Mouse (Mus musculus): ENCODE data around the gene Nop9. TPM values are rescaled to one million over a fixed set of nuclear protein-coding genes. Genes with fewer than 3 reads are reported as not detected.

Nop9 gene
- total RNA-seq, 1 experiment: 30.0 TPM

- Histone ChIP-seq H3K4me3 (ENCODE audit: insufficient read depth in 1 of 2, low read depth in 1 of 2, low read length in 2 of 2, poor library complexity in 1 of 2, severe bottlenecking in 1 of 2) (no peak overlapping the region), H3K27ac (ENCODE audit: insufficient read depth, low read depth, low read length, poor library complexity, severe bottlenecking) (no peak overlapping the region), H3K9me3 (ENCODE audit: control insufficient read depth, insufficient read depth, low read depth, low read length) (no peaks in the 10 kb centered on the region), H3K4me1 (ENCODE audit: control insufficient read depth in 2 of 2, insufficient read depth in 2 of 2, low read length in 2 of 2, poor library complexity in 1 of 2) (peaks cover 0 to 10% of the 10 kb centered on the region in 2 experiments; a peak in 1 of 4 replicates), H3K9ac (ENCODE audit: insufficient read depth, low read depth, low read length, poor library complexity, severe bottlenecking) (no peak overlapping the region), H3K36me3 (ENCODE audit: control insufficient read depth, insufficient read depth, low read length, poor library complexity, severe bottlenecking) (no peaks in the 10 kb centered on the region; the same call in 1 of the 2 replicates)
- TF ChIP-seq MAFK (IDR thresholded peaks at IDR 0.05; ENCODE audit: insufficient read depth, low read depth, low read length): no peak
- no peak for TF ChIP-seq HCFC1 (IDR thresholded peaks at IDR 0.05; ENCODE audit: borderline replicate concordance, insufficient read depth, low read length)
- no peak for TF ChIP-seq CHD2 (IDR thresholded peaks at IDR 0.05; ENCODE audit: low read depth, low read length)
- TF ChIP-seq ZC3H11A (IDR thresholded peaks at IDR 0.05; ENCODE audit: borderline replicate concordance, low read depth, low read length): no peak
- no peak for TF ChIP-seq ZNF384 (IDR thresholded peaks at IDR 0.05; ENCODE audit: low read depth, low read length)
- DNase-seq (ENCODE audit: low read depth, low spot score): no peak
- in situ Hi-C loops (cut with MboI; ENCODE audit: low sequenced_read_pairs in 2 of 2, unreplicated experiment in 2 of 2): no loop called here
Measured at GRCm38 (mm10) chr14:55785195-55785594, 39.7 kb downstream of the Nop9 start.

- no peaks in the 10 kb centered on the region; the same call in 1 of the 2 replicates for H3K36me3 ChIP-seq (ENCODE audit: control insufficient read depth, insufficient read depth, low read length, poor library complexity, severe bottlenecking)
- H3K4me3 ChIP-seq (ENCODE audit: insufficient read depth in 1 of 2, low read depth in 1 of 2, low read length in 2 of 2, poor library complexity in 1 of 2, severe bottlenecking in 1 of 2): peak overlapping the region; percentile 57 to 60; a peak in 3 of 4 replicates
- H3K9me3 ChIP-seq (ENCODE audit: control insufficient read depth, insufficient read depth, low read depth, low read length): no peaks in the 10 kb centered on the region
- no peak for DNase-seq (ENCODE audit: low read depth, low spot score)
- no peak overlapping the region for H3K27ac ChIP-seq (ENCODE audit: insufficient read depth, low read depth, low read length, poor library complexity, severe bottlenecking)
- TF ChIP-seq ZNF384 (IDR thresholded peaks at IDR 0.05; ENCODE audit: low read depth, low read length) (no peak), CHD2 (IDR thresholded peaks at IDR 0.05; ENCODE audit: low read depth, low read length) (no peak), ZC3H11A (IDR thresholded peaks at IDR 0.05; ENCODE audit: borderline replicate concordance, low read depth, low read length) (no peak), HCFC1 (IDR thresholded peaks at IDR 0.05; ENCODE audit: borderline replicate concordance, insufficient read depth, low read length) (no peak), MAFK (IDR thresholded peaks at IDR 0.05; ENCODE audit: insufficient read depth, low read depth, low read length) (no peak)
- in situ Hi-C loops (cut with MboI; ENCODE audit: low sequenced_read_pairs in 2 of 2, unreplicated experiment in 2 of 2): no loop called here
- H3K4me1 ChIP-seq (ENCODE audit: control insufficient read depth in 2 of 2, insufficient read depth in 2 of 2, low read length in 2 of 2, poor library complexity in 1 of 2): peaks cover 0 to 7% of the 10 kb centered on the region in 2 experiments; a peak in 1 of 4 replicates
- H3K9ac ChIP-seq (ENCODE audit: insufficient read depth, low read depth, low read length, poor library complexity, severe bottlenecking): no peak overlapping the region
Measured at GRCm38 (mm10) chr14:55787731-55788130, 42.2 kb downstream of the Nop9 start.

GRCm38 (mm10) chr14:55788256-55789050 lies 43.0 kb downstream of the Nop9 start, which contains the start of gene Ripk3:
Ripk3 (minus strand) TSS chr14:55788865.
- peak within 1 kb of the TSS; percentile 57 to 60 for H3K4me3 ChIP-seq (ENCODE audit: insufficient read depth in 1 of 2, low read depth in 1 of 2, low read length in 2 of 2, poor library complexity in 1 of 2, severe bottlenecking in 1 of 2)
- H3K36me3 ChIP-seq (ENCODE audit: control insufficient read depth, insufficient read depth, low read length, poor library complexity, severe bottlenecking): no peaks in the 10 kb centered on the region; the same call in 1 of the 2 replicates
- H3K9ac ChIP-seq (ENCODE audit: insufficient read depth, low read depth, low read length, poor library complexity, severe bottlenecking): peak within 1 kb of the TSS; percentile 45
- H3K9me3 ChIP-seq (ENCODE audit: control insufficient read depth, insufficient read depth, low read depth, low read length): no peaks in the 10 kb centered on the region
- no peak for DNase-seq (ENCODE audit: low read depth, low spot score)
- H3K4me1 ChIP-seq (ENCODE audit: control insufficient read depth in 2 of 2, insufficient read depth in 2 of 2, low read length in 2 of 2, poor library complexity in 1 of 2): peaks cover 0 to 7% of the 10 kb centered on the region in 2 experiments; a peak in 1 of 4 replicates
- in situ Hi-C loops (cut with MboI; ENCODE audit: low sequenced_read_pairs in 2 of 2, unreplicated experiment in 2 of 2): no loop called here
- TF ChIP-seq ZNF384 (IDR thresholded peaks at IDR 0.05; ENCODE audit: low read depth, low read length) (no peak), ZC3H11A (IDR thresholded peaks at IDR 0.05; ENCODE audit: borderline replicate concordance, low read depth, low read length) (no peak), HCFC1 (IDR thresholded peaks at IDR 0.05; ENCODE audit: borderline replicate concordance, insufficient read depth, low read length) (no peak)
- H3K27ac ChIP-seq (ENCODE audit: insufficient read depth, low read depth, low read length, poor library complexity, severe bottlenecking): no peak within 1 kb of the TSS

- no peak for DNase-seq (ENCODE audit: low read depth, low spot score)
- TF ChIP-seq CHD2 (IDR thresholded peaks at IDR 0.05; ENCODE audit: low read depth, low read length): no peak
- TF ChIP-seq HCFC1 (IDR thresholded peaks at IDR 0.05; ENCODE audit: borderline replicate concordance, insufficient read depth, low read length): no peak
- no peak for TF ChIP-seq ZC3H11A (IDR thresholded peaks at IDR 0.05; ENCODE audit: borderline replicate concordance, low read depth, low read length)
- no peak for TF ChIP-seq MAFK (IDR thresholded peaks at IDR 0.05; ENCODE audit: insufficient read depth, low read depth, low read length)
- no peak for TF ChIP-seq ZNF384 (IDR thresholded peaks at IDR 0.05; ENCODE audit: low read depth, low read length)
- Histone ChIP-seq H3K27ac (ENCODE audit: insufficient read depth, low read depth, low read length, poor library complexity, severe bottlenecking) (no peak overlapping the region), H3K4me1 (ENCODE audit: control insufficient read depth in 2 of 2, insufficient read depth in 2 of 2, low read length in 2 of 2, poor library complexity in 1 of 2) (peaks cover 0 to 2% of the 10 kb centered on the region in 2 experiments; a peak in 1 of 4 replicates), H3K36me3 (ENCODE audit: control insufficient read depth, insufficient read depth, low read length, poor library complexity, severe bottlenecking) (no peaks in the 10 kb centered on the region), H3K9me3 (ENCODE audit: control insufficient read depth, insufficient read depth, low read depth, low read length) (peaks cover 4% of the 10 kb centered on the region; the same call in 1 of the 2 replicates), H3K9ac (ENCODE audit: insufficient read depth, low read depth, low read length, poor library complexity, severe bottlenecking) (no peak overlapping the region), H3K4me3 (ENCODE audit: insufficient read depth in 1 of 2, low read depth in 1 of 2, low read length in 2 of 2, poor library complexity in 1 of 2, severe bottlenecking in 1 of 2) (no peak overlapping the region)
- in situ Hi-C loops (cut with MboI; ENCODE audit: low sequenced_read_pairs in 2 of 2, unreplicated experiment in 2 of 2): no loop called here
Measured at GRCm38 (mm10) chr14:55793461-55793860, 48.0 kb downstream of the Nop9 start.
